Mouse (Mus musculus) kidney, embryonic 16.5 days (tissue): ENCODE data around the gene Palm2. TPM values are rescaled to one million over a fixed set of nuclear protein-coding genes. Genes with fewer than 3 reads are reported as not detected.

Source experiments
- ATAC-seq: fragments of 200-750 bp; cut with Nextera tagmentation; 2 replicates; pipeline ENCODE4 v1.8.0; 2017; ENCODE audit warnings: moderate TSS enrichment; ENCODE audit not compliant: low FRiP score, low TSS enrichment
- H3K27ac ChIP-seq: fragments of 300-500 bp; sonication (generic); 2 replicates; pipeline ENCODE4 v1.5.1; 2014; ENCODE audit warnings: low read length
- H3K27me3 ChIP-seq: fragments of 300-500 bp; sonication (generic); 2 replicates; pipeline ENCODE4 v1.6.1; 2014; ENCODE audit warnings: low read length, control low read depth, mixed read lengths; ENCODE audit not compliant: insufficient read depth
- H3K36me3 ChIP-seq: fragments of 300-500 bp; sonication (generic); 2 replicates; pipeline ENCODE4 v1.6.1; 2014; ENCODE audit warnings: low read length, control low read depth, mixed read lengths; ENCODE audit not compliant: insufficient read depth
- H3K4me1 ChIP-seq: fragments of 300-500 bp; sonication (generic); 2 replicates; pipeline ENCODE4 v1.6.1; 2014; ENCODE audit warnings: low read length, control low read depth, mixed read lengths; ENCODE audit not compliant: insufficient read depth
- H3K4me2 ChIP-seq: fragments of 300-500 bp; sonication (generic); replicated peaks from 2 replicates; pipeline ENCODE4 v1.6.1; 2014; ENCODE audit warnings: low read depth, low read length
- H3K4me3 ChIP-seq: fragments of 300-500 bp; sonication (generic); 2 replicates; pipeline ENCODE4 v1.5.1; 2014; ENCODE audit warnings: mild to moderate bottlenecking, low read length
- H3K9ac ChIP-seq: fragments of 300-500 bp; sonication (generic); replicated peaks from 2 replicates; pipeline ENCODE4 v1.6.1; 2014; ENCODE audit warnings: low read length
- H3K9me3 ChIP-seq: fragments of 300-500 bp; sonication (generic); 2 replicates; pipeline ENCODE4 v1.6.1; 2016; ENCODE audit warnings: low read length, control low read depth
- WGBS: fragments of 180-500 bp; shearing (Covaris S2); extraction: QIAGEN DNeasy Blood & Tissue Kit; methylation state at CpG from one replicate; pipeline ENCODE4 v1.1.7; 2014; 5-methylcytosine and 5-hydroxymethylcytosine counted together
- polyA plus RNA-seq: library from polyadenylated mRNA; unstranded; fragments of >200 nt; fragmentation: Nextera tagmentation; extraction: Ambion mirVana; gene quantifications from 2 replicates; pipeline ENCODE4 v1.2.1, GENCODE M21; 2015

Palm2 gene
- polyA plus RNA-seq, 1 experiment from 2014 or later = 1.6 TPM

GRCm38 (mm10) chr4:57533686-57534085, 99.6 kb downstream of the Palm2 start:
- Histone ChIP-seq H3K36me3 (no peaks in the 10 kb centered on the region), H3K27me3 (no peaks in the 10 kb centered on the region), H3K4me2 (no peak overlapping the region), H3K9me3 (no peaks in the 10 kb centered on the region), H3K9ac (no peak overlapping the region), H3K27ac (no peak overlapping the region), H3K4me1 (no peaks in the 10 kb centered on the region), H3K4me3 (no peak overlapping the region)
- ATAC-seq = no peak
- WGBS = 83% methylated on average over 6 of the region's 6 CpGs

GRCm38 (mm10) chr4:57534232-57534631, 100.2 kb downstream of the Palm2 start:
- WGBS = 55% methylated on average over 6 of the region's 6 CpGs
- Histone ChIP-seq H3K4me2 (no peak overlapping the region), H3K4me3 (no peak overlapping the region), H3K36me3 (no peaks in the 10 kb centered on the region), H3K27me3 (no peaks in the 10 kb centered on the region), H3K9ac (no peak overlapping the region), H3K27ac (no peak overlapping the region), H3K4me1 (no peaks in the 10 kb centered on the region), H3K9me3 (no peaks in the 10 kb centered on the region)
- ATAC-seq = no peak

GRCm38 (mm10) chr4:57535087-57535486, 101.0 kb downstream of the Palm2 start:
- Histone ChIP-seq H3K4me3 (no peak overlapping the region), H3K27me3 (no peaks in the 10 kb centered on the region), H3K27ac (no peak overlapping the region), H3K36me3 (no peaks in the 10 kb centered on the region), H3K9ac (no peak overlapping the region), H3K9me3 (no peaks in the 10 kb centered on the region), H3K4me2 (no peak overlapping the region), H3K4me1 (no peaks in the 10 kb centered on the region)
- 93% methylated on average over 4 of the region's 4 CpGs for WGBS
- no peak for ATAC-seq

GRCm38 (mm10) chr4:57538029-57538688, 104.1 kb downstream of the Palm2 start:
- no peak overlapping the region for H3K9ac ChIP-seq
- no peak overlapping the region for H3K27ac ChIP-seq
- no peak for ATAC-seq

GRCm38 (mm10) chr4:57543692-57544256, 109.7 kb downstream of the Palm2 start:
- Histone ChIP-seq H3K9ac (peak overlapping the region; percentile 29; the same call in 1 of the 2 replicates), H3K4me1 (peaks cover 11% of the 10 kb centered on the region), H3K9me3 (no peaks in the 10 kb centered on the region), H3K36me3 (no peaks in the 10 kb centered on the region), H3K27ac (peak overlapping the region; percentile 72), H3K4me2 (peak overlapping the region; percentile 39), H3K27me3 (no peaks in the 10 kb centered on the region), H3K4me3 (no peak overlapping the region; the same call in 1 of the 2 replicates)
- ATAC-seq = peak; percentile 66
- under 1% methylated on average over 6 of the region's 6 CpGs for WGBS

More at GRCm38 (mm10) chr4:57538029-57538688, 104.1 kb downstream of the Palm2 start:
- Histone ChIP-seq H3K27me3 (no peaks in the 10 kb centered on the region), H3K4me2 (no peak overlapping the region), H3K9me3 (no peaks in the 10 kb centered on the region), H3K4me3 (no peak overlapping the region), H3K36me3 (no peaks in the 10 kb centered on the region), H3K4me1 (no peaks in the 10 kb centered on the region)
- 37% methylated on average over 4 of the region's 4 CpGs for whole genome bisulfite sequencing

GRCm38 (mm10) chr4:57547785-57548184, 113.7 kb downstream of the Palm2 start:
- Histone ChIP-seq H3K4me1 (peaks cover 17% of the 10 kb centered on the region), H3K9ac (no peak overlapping the region), H3K4me3 (no peak overlapping the region), H3K9me3 (no peaks in the 10 kb centered on the region), H3K36me3 (no peaks in the 10 kb centered on the region), H3K27me3 (no peaks in the 10 kb centered on the region), H3K4me2 (no peak overlapping the region), H3K27ac (no peak overlapping the region)
- ATAC-seq = no peak
- 57% methylated on average over 7 of the region's 7 CpGs for WGBS

- no peak overlapping the region for H3K9ac ChIP-seq
- no peaks in the 10 kb centered on the region for H3K27me3 ChIP-seq
- H3K9me3 ChIP-seq = no peaks in the 10 kb centered on the region
- H3K4me2 ChIP-seq = no peak overlapping the region
- H3K4me1 ChIP-seq = peaks cover 6% of the 10 kb centered on the region; the same call in 1 of the 2 replicates
- no peak overlapping the region for H3K4me3 ChIP-seq
- H3K27ac ChIP-seq = no peak overlapping the region
- ATAC-seq = no peak
- 3% methylated on average over 1 of the region's 1 CpGs for WGBS
- H3K36me3 ChIP-seq = no peaks in the 10 kb centered on the region
Observed at GRCm38 (mm10) chr4:57550216-57550615, 116.2 kb downstream of the Palm2 start.

- WGBS = 68% methylated on average over 2 of the region's 2 CpGs
- Histone ChIP-seq H3K27me3 (no peaks in the 10 kb centered on the region), H3K27ac (no peak overlapping the region), H3K9me3 (no peaks in the 10 kb centered on the region), H3K36me3 (no peaks in the 10 kb centered on the region), H3K9ac (no peak overlapping the region), H3K4me1 (peaks cover 15% of the 10 kb centered on the region; the same call in 1 of the 2 replicates), H3K4me2 (no peak overlapping the region), H3K4me3 (no peak overlapping the region)
- no peak for ATAC-seq
Observed at GRCm38 (mm10) chr4:57557102-57557501, 123.1 kb downstream of the Palm2 start.

GRCm38 (mm10) chr4:57559438-57559837, 125.4 kb downstream of the Palm2 start:
- no peak overlapping the region for H3K27ac ChIP-seq
- H3K9ac ChIP-seq = no peak overlapping the region
- H3K4me2 ChIP-seq = no peak overlapping the region
- H3K4me3 ChIP-seq = no peak overlapping the region
- no peaks in the 10 kb centered on the region for H3K9me3 ChIP-seq
- H3K36me3 ChIP-seq = no peaks in the 10 kb centered on the region
- H3K27me3 ChIP-seq = no peaks in the 10 kb centered on the region
- 82% methylated on average over 1 of the region's 1 CpGs for WGBS
- ATAC-seq = no peak
- H3K4me1 ChIP-seq = peaks cover 15% of the 10 kb centered on the region; the same call in 1 of the 2 replicates

GRCm38 (mm10) chr4:57560010-57560409, 126.0 kb downstream of the Palm2 start:
- H3K4me2 ChIP-seq = no peak overlapping the region
- H3K4me1 ChIP-seq = peaks cover 15% of the 10 kb centered on the region; the same call in 1 of the 2 replicates
- WGBS = 52% methylated on average over 3 of the region's 3 CpGs
- no peaks in the 10 kb centered on the region for H3K9me3 ChIP-seq
- ATAC-seq = peak; percentile 39
- no peak overlapping the region for H3K9ac ChIP-seq
- H3K36me3 ChIP-seq = no peaks in the 10 kb centered on the region
- H3K27me3 ChIP-seq = no peaks in the 10 kb centered on the region
- no peak overlapping the region for H3K4me3 ChIP-seq
- H3K27ac ChIP-seq = peak overlapping the region; percentile 51
